Mouse (Mus musculus) embryonic facial prominence, embryonic 14.5 days (tissue): ENCODE data around the gene AI597479. TPM values are rescaled to one million over a fixed set of nuclear protein-coding genes. Genes with fewer than 3 reads are reported as not detected.

Experiments
- ATAC-seq: fragments of 200-750 bp; cut with Nextera tagmentation; 2 replicates; pipeline ENCODE4 v1.8.0; 2017; ENCODE audit warnings: low read depth, moderate number of reproducible peaks, moderate TSS enrichment
- DNase-seq: peaks from one replicate; pipeline ENCODE4 v3.0.0-alpha.2; 2015; ENCODE audit warnings: low spot score
- H3K27ac ChIP-seq: fragments of 300-500 bp; sonication (generic); replicated peaks from 2 replicates; pipeline ENCODE4 v1.5.1; 2014; ENCODE audit warnings: low read depth, mild to moderate bottlenecking, low read length, moderate library complexity
- H3K27me3 ChIP-seq: fragments of 300-500 bp; sonication (generic); replicated peaks from 2 replicates; pipeline ENCODE4 v1.6.1; 2014; ENCODE audit warnings: low read length; ENCODE audit not compliant: control insufficient read depth, insufficient read depth
- H3K36me3 ChIP-seq: fragments of 300-500 bp; sonication (generic); 2 replicates; pipeline ENCODE4 v1.6.1; 2014; ENCODE audit warnings: low read length, mixed read lengths; ENCODE audit not compliant: control insufficient read depth, insufficient read depth
- H3K4me1 ChIP-seq: fragments of 300-500 bp; sonication (generic); 2 replicates; pipeline ENCODE4 v1.6.1; 2014; ENCODE audit warnings: antibody characterized with exemption, low read length; ENCODE audit not compliant: control insufficient read depth, insufficient read depth
- H3K4me2 ChIP-seq: fragments of 300-500 bp; sonication (generic); 2 replicates; pipeline ENCODE4 v1.6.1; 2014; ENCODE audit warnings: low read depth, mild to moderate bottlenecking, low read length, moderate library complexity, mixed read lengths
- H3K4me3 ChIP-seq: fragments of 300-500 bp; sonication (generic); 2 replicates; pipeline ENCODE4 v1.5.1; 2014; ENCODE audit warnings: low read depth, mild to moderate bottlenecking, low read length
- H3K9ac ChIP-seq: fragments of 300-500 bp; sonication (generic); 2 replicates; pipeline ENCODE4 v1.6.1; 2014; ENCODE audit warnings: low read depth, mild to moderate bottlenecking, low read length, moderate library complexity, mixed read lengths
- H3K9me3 ChIP-seq: fragments of 300-500 bp; sonication (generic); 2 replicates; pipeline ENCODE4 v1.6.1; 2016; ENCODE audit warnings: low read length; ENCODE audit not compliant: control insufficient read depth
- WGBS: fragments of 180-500 bp; shearing (Covaris S2); extraction: QIAGEN DNeasy Blood & Tissue Kit; methylation state at CpG from one replicate; pipeline ENCODE4 v1.1.7; 2014; 5-methylcytosine and 5-hydroxymethylcytosine counted together
- polyA plus RNA-seq: library from polyadenylated mRNA; unstranded; fragments of >200 nt; fragmentation: Nextera tagmentation; extraction: Ambion mirVana; gene quantifications from 2 replicates; pipeline ENCODE4 v1.2.1, GENCODE M21; 2014

Gene AI597479
- polyA plus RNA-seq, 1 experiment from 2014 or later, result 30.7 TPM

DNA sequence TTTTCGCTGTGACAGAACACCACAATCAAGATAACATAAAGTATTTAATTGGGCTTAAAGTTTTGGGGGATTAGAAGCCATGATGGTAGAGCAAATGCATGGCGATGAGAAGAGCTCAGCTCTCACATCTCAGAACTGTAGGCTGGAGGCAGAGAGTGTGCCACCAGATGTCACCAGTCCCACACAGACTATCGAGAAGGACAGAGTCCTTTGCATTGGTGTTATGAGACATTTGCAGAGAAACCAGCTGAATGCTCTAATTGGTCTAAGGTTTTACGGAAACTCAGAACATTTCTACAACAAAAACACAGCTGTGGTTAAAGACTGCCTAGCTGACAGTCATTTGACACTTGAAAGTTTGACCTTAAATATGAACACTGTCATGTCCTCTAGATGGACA, 44.8 kb downstream of the AI597479 start:
- Histone ChIP-seq H3K27me3 (no peaks in the 10 kb centered on the region), H3K9me3 (no peaks in the 10 kb centered on the region), H3K27ac (no peak overlapping the region), H3K4me2 (no peak overlapping the region), H3K9ac (no peak overlapping the region), H3K4me1 (no peaks in the 10 kb centered on the region), H3K36me3 (no peaks in the 10 kb centered on the region; the same call in 1 of the 2 replicates), H3K4me3 (no peak overlapping the region)
- no peak for ATAC-seq
- peak; percentile 35 for DNase-seq
- WGBS, result 70% methylated on average over 4 of the region's 4 CpGs

DNA sequence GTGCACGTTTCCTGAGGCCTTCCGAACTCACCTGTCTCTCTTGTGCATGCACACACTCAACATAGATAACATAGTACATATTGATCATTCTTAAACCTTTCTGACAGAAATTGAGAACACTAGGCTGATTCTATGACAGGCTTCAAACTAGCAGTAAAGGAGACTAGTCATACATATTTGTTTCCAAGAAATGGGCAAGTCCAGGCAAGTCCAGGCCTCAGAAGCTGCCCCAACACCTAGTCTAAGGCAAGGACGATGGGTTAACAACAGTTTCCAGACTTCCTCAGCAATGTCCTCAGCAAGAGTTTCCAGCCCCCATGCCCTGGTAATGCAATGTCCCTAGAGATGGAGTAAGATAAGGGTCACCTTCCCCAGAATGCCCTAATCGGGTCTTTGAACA, 45.3 kb downstream of the AI597479 start:
- Histone ChIP-seq H3K27ac (no peak overlapping the region), H3K27me3 (no peaks in the 10 kb centered on the region), H3K4me3 (no peak overlapping the region), H3K4me2 (no peak overlapping the region), H3K36me3 (no peaks in the 10 kb centered on the region; the same call in 1 of the 2 replicates), H3K9me3 (no peaks in the 10 kb centered on the region), H3K4me1 (no peaks in the 10 kb centered on the region), H3K9ac (no peak overlapping the region)
- ATAC-seq (no peak), DNase-seq (no peak)
- WGBS, result 82% methylated on average over 4 of the region's 4 CpGs

DNA sequence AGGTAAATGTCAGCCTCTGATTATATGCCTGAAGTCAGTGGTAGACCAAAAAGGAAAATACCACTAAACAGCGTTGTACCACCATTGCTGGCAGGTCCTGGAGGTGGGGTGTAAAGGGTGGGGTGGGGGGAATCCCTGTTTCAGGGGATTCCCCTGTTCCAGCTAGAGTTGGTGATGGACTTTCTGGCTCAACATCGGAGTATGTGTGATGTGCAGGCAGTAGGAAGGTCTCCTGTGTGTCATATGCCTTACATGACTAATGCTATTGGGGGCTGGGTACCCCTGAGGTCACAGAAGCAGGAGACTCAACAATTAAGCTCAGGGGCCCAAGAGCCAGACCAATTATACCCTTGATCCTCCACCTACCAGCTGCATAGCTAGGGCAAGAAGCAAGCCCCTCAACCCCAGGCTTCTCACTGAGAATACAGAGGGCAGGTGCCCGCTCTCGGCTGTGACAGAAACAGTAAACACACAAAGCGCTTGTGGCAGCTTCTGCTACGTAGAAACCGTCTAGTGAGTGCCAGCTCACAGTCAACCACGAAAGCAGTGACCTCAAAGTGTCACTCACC, 45.9 kb downstream of the AI597479 start:
- H3K4me1 ChIP-seq, result no peaks in the 10 kb centered on the region
- no peak for ATAC-seq
- no peak overlapping the region for H3K4me2 ChIP-seq
- H3K9ac ChIP-seq, result no peak overlapping the region
- no peaks in the 10 kb centered on the region for H3K27me3 ChIP-seq
- WGBS, result 84% methylated on average over 8 of the region's 8 CpGs
- no peak overlapping the region for H3K4me3 ChIP-seq
- no peaks in the 10 kb centered on the region; the same call in 1 of the 2 replicates for H3K36me3 ChIP-seq
- H3K27ac ChIP-seq, result no peak overlapping the region
- H3K9me3 ChIP-seq, result no peaks in the 10 kb centered on the region
- DNase-seq, result no peak

DNA sequence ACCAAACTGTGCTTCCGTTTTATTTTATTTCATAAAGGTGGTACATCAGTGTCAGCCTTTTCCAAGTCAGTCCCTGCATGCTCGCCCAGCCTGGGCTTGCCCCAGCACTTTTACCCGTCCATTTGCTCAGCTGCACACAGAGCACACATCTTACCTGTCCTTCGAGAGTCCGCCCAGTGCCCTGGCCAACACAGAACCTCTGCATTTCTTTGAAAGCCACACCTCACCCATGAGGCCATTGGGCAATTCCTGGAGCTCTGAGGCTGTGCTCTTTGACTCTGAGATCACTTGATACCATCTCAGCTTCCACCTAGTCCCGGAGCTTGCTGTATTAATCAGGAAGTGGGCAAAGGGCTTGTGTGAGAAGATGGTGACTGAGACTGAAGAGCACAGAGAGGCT, 46.9 kb downstream of the AI597479 start:
- DNase-seq (no peak), ATAC-seq (no peak)
- H3K4me3 ChIP-seq, result no peak overlapping the region
- no peak overlapping the region for H3K4me2 ChIP-seq
- no peaks in the 10 kb centered on the region for H3K27me3 ChIP-seq
- 70% methylated on average over 6 of the region's 6 CpGs for WGBS
- H3K4me1 ChIP-seq, result no peaks in the 10 kb centered on the region
- H3K9ac ChIP-seq, result no peak overlapping the region
- no peaks in the 10 kb centered on the region; the same call in 1 of the 2 replicates for H3K36me3 ChIP-seq
- no peak overlapping the region for H3K27ac ChIP-seq
- no peaks in the 10 kb centered on the region for H3K9me3 ChIP-seq

DNA sequence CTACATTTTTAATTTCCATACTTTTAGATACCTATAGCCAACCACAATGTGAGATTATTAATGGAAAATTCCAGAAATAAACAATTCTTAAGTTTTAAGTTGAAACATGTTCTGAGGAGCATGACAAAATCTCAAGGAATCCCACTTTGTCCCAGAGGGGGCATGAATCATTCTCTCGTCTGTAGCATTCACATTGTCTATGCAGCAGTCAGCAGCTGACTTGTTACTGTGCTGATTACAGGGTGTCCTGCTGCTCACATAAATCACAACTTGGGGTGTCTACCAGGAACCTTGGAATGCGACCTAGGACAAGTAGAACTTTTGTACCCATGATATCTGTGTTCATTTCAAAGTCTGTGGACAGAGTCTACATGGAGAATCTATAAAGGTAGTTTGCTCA, 49.0 kb downstream of the AI597479 start:
- ATAC-seq, result no peak
- 52% methylated on average over 2 of the region's 2 CpGs for WGBS
- no peak for DNase-seq

DNA sequence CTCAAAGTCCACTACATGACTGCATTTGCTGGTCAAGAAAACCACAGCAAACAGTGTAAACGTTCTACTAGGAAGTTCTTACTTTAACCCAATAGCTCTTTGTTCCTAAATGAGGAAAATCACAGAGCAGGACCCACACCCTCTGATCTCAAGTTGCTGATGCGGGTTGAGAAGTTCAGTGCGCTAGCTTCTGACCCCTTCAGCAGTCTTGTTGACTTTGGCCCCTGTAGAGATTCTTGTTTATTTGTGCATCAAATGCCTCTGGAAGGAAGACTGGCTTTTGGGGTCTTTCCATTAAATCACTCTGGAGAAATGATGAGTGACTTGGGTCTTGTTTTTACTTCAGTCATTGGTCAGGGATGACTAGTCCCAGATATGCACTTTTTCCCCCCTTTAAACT, 51.7 kb downstream of the AI597479 start:
- Histone ChIP-seq H3K9me3 (no peaks in the 10 kb centered on the region), H3K4me3 (no peak overlapping the region), H3K36me3 (no peaks in the 10 kb centered on the region), H3K27ac (no peak overlapping the region), H3K4me1 (0 out of 2 replicates have a peak, but pooled peaks cover 4% of the 10 kb centered on the region), H3K27me3 (no peaks in the 10 kb centered on the region), H3K9ac (no peak overlapping the region), H3K4me2 (no peak overlapping the region)
- ATAC-seq, result no peak
- WGBS, result 72% methylated on average over 3 of the region's 3 CpGs
- DNase-seq, result no peak

More for the DNA sequence above, 49.0 kb downstream of the AI597479 start:
- H3K27me3 ChIP-seq, result no peaks in the 10 kb centered on the region
- H3K4me3 ChIP-seq, result no peak overlapping the region
- H3K27ac ChIP-seq, result no peak overlapping the region
- no peaks in the 10 kb centered on the region for H3K4me1 ChIP-seq
- no peak overlapping the region for H3K4me2 ChIP-seq
- no peaks in the 10 kb centered on the region for H3K36me3 ChIP-seq
- no peak overlapping the region for H3K9ac ChIP-seq
- no peaks in the 10 kb centered on the region for H3K9me3 ChIP-seq

DNA sequence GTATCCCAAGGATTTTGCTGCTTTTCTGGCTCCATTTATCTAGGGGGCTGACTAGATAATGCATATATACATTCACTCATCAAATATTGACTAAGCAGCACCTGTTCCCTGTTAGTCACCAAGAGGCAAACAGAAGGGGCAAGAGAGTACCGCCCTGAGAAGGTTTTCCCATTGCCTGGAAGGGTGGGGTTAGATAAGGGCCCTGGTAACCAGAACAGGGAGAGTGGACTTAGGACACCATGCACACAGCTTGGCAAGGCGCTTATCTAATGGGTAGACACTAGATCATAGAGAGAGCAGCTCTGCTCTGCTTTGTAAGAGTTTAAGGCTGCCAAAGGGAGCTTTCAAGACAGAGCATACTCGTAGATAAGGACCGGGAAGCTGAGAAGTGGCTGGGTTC, 54.1 kb downstream of the AI597479 start:
- no peak for DNase-seq
- Histone ChIP-seq H3K4me3 (no peak overlapping the region), H3K27me3 (no peaks in the 10 kb centered on the region), H3K27ac (no peak overlapping the region), H3K9me3 (no peaks in the 10 kb centered on the region), H3K4me1 (0 out of 2 replicates have a peak, but pooled peaks cover 4% of the 10 kb centered on the region), H3K9ac (no peak overlapping the region), H3K4me2 (no peak overlapping the region), H3K36me3 (no peaks in the 10 kb centered on the region)
- no peak for ATAC-seq
- WGBS, result 86% methylated on average over 4 of the region's 4 CpGs

DNA sequence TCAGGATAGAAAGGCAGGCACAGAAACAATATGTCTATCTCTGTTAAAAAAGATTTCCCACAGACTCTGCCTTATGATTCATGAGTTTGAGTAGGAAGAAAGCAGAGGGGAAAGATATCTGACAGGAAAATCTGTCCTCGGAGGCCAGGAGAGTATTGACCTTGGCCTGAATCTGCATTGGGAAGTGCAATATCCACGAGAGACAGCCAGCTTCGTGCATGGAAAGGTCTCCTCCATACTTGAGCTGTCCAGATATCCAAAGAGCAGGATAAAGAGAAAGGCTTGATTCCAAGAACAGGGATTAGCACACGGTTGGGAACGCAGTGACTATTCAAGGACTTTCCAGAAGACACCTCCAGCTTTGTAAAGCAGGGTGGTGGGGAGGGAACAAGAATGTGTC, 55.0 kb downstream of the AI597479 start:
- Histone ChIP-seq H3K9ac (no peak overlapping the region), H3K36me3 (no peaks in the 10 kb centered on the region), H3K27ac (no peak overlapping the region), H3K27me3 (no peaks in the 10 kb centered on the region), H3K9me3 (no peaks in the 10 kb centered on the region), H3K4me1 (0 out of 2 replicates have a peak, but pooled peaks cover 4% of the 10 kb centered on the region), H3K4me3 (no peak overlapping the region), H3K4me2 (no peak overlapping the region)
- DNase-seq (no peak), ATAC-seq (no peak)
- WGBS, result 76% methylated on average over 5 of the region's 5 CpGs

DNA sequence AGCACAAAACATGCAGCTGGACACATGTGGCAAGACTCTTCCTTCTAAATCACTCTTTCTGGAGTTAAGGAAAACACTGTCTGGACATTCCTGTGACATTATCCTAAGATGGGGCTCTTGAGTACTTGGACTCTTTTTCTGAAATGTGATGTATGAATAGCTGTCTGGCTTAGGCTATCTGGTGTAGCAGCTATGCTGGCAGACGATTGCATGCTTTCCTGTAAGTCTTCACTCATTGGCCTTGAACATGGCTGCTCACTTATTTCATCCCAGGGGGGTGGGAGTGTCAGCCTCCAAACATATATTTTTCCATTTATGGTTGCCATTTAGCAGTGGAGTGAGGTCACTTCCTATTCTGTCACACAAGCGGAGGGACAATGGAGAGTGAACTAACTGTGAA, 56.0 kb downstream of the AI597479 start:
- H3K27me3 ChIP-seq, result no peaks in the 10 kb centered on the region
- H3K4me2 ChIP-seq, result no peak overlapping the region
- H3K4me1 ChIP-seq, result 0 out of 2 replicates have a peak, but pooled peaks cover 7% of the 10 kb centered on the region
- 56% methylated on average over 2 of the region's 2 CpGs for WGBS
- no peaks in the 10 kb centered on the region for H3K36me3 ChIP-seq
- no peak overlapping the region for H3K27ac ChIP-seq
- no peak overlapping the region for H3K9ac ChIP-seq
- no peak for ATAC-seq
- H3K9me3 ChIP-seq, result no peaks in the 10 kb centered on the region
- DNase-seq, result peak; percentile 31
- H3K4me3 ChIP-seq, result no peak overlapping the region
